In genomic region chrX:8893182-8893651, GRCm38 (mm10) we compare ENCODE assay signal across 8 mouse cellular contexts. TPM values are rescaled to one million over a fixed set of nuclear protein-coding genes. Genes with fewer than 3 reads are reported as not detected.
DNase-seq lines count a peak whose midpoint lies in the region; ATAC-seq and TF ChIP-seq lines count a peak whose summit lies in the region.

No protein-coding gene starts in this region.

- no peak for DNase-seq in layer of hippocampus, adult 2 months (ENCODE audit: low spot score in 2 of 2)
- DNase-seq in layer of hippocampus, adult 9-10 months (ENCODE audit: low spot score) = no peak
- peak; percentile 7 for DNase-seq in adipocyte (ENCODE audit: low spot score)
- peak; percentile 60 for DNase-seq in hindbrain, embryonic 10.5 days (ENCODE audit: low spot score)
- no peak for DNase-seq in limb, embryonic 14.5 days (ENCODE audit: low spot score)
- peak; percentile 48 for DNase-seq in retina, embryonic 14.5 days (ENCODE audit: low spot score)
- DNase-seq in natural killer cell, adult 2 months (ENCODE audit: low spot score in 2 of 2) = no peak

- peak overlapping the region; percentile 89 for H3K27ac ChIP-seq in layer of hippocampus, adult 2 months
- H3K27ac ChIP-seq in cortical plate, adult 2 months (ENCODE audit: insufficient read depth, low read length) = peak overlapping the region; percentile 71
- H3K27ac ChIP-seq in hindbrain, embryonic 10.5 days = peak overlapping the region; percentile 89
- H3K27ac ChIP-seq in limb, embryonic 14.5 days (replicated peaks; ENCODE audit: low read depth, low read length) = peak overlapping the region; percentile 75

- peak overlapping the region; percentile 83 for H3K9ac ChIP-seq in limb, embryonic 14.5 days (ENCODE audit: low read depth, low read length, severe bottlenecking)

- no peaks in the 10 kb centered on the region for H3K4me1 ChIP-seq in cortical plate, adult 2 months (ENCODE audit: control insufficient read depth, insufficient read depth, low read length)
- no peaks in the 10 kb centered on the region for H3K4me1 ChIP-seq in hindbrain, embryonic 10.5 days (replicated peaks)
- no peaks in the 10 kb centered on the region for H3K4me1 ChIP-seq in limb, embryonic 14.5 days (ENCODE audit: control insufficient read depth, insufficient read depth, low read length)

- H3K27me3 ChIP-seq in hindbrain, embryonic 10.5 days (ENCODE audit: insufficient read depth, poor library complexity, severe bottlenecking) = no peaks in the 10 kb centered on the region
- no peaks in the 10 kb centered on the region for H3K27me3 ChIP-seq in limb, embryonic 14.5 days (ENCODE audit: control insufficient read depth, insufficient read depth, low read length)

- H3K4me3 ChIP-seq in layer of hippocampus, adult 2 months = peak overlapping the region; percentile 63
- H3K4me3 ChIP-seq in cortical plate, adult 2 months (ENCODE audit: insufficient read depth, low read length) = peak overlapping the region; percentile 75
- H3K4me3 ChIP-seq in hindbrain, embryonic 10.5 days = peak overlapping the region; percentile 59
- peak overlapping the region; percentile 58 for H3K4me3 ChIP-seq in limb, embryonic 14.5 days (replicated peaks; ENCODE audit: low read length)

- no peak for TF ChIP-seq CTCF in layer of hippocampus, adult 2 months (conservative IDR thresholded peaks at IDR 0.05)
- TF ChIP-seq CTCF in cortical plate, adult 2 months (IDR thresholded peaks at IDR 0.05; ENCODE audit: extremely low read depth, insufficient read depth, low read length) = no peak

- ATAC-seq in limb, embryonic 14.5 days (ENCODE audit: low FRiP score, low read depth) = peak; percentile 77

- peak overlapping the region; percentile 56 for H3K4me2 ChIP-seq in limb, embryonic 14.5 days (replicated peaks; ENCODE audit: low read depth, low read length, severe bottlenecking)

- peaks cover 13% of the 10 kb centered on the region for H3K9me3 ChIP-seq in hindbrain, embryonic 10.5 days
- no peaks in the 10 kb centered on the region for H3K9me3 ChIP-seq in limb, embryonic 14.5 days (ENCODE audit: control insufficient read depth, low read length)

- 16% methylated on average over 35 of the region's 42 CpGs for WGBS in hindbrain, embryonic 10.5 days
- WGBS in limb, embryonic 14.5 days = 21% methylated on average over 12 of the region's 42 CpGs

- no peaks in the 10 kb centered on the region for H3K36me3 ChIP-seq in hindbrain, embryonic 10.5 days
- no peaks in the 10 kb centered on the region for H3K36me3 ChIP-seq in limb, embryonic 14.5 days (ENCODE audit: control insufficient read depth, insufficient read depth, low read length)

- no peak for TF ChIP-seq POLR2A in cortical plate, adult 2 months (IDR thresholded peaks at IDR 0.05; ENCODE audit: extremely low read depth, insufficient read depth, low read length)
- no peak for TF ChIP-seq POLR2A in limb, embryonic 14.5 days (IDR thresholded peaks at IDR 0.05; ENCODE audit: borderline replicate concordance, extremely low read depth, insufficient read depth, insufficient read length)

RNA-seq across cellular contexts. Expression of gene B630019K06Rik, which starts 1.0 kb away (rescaled TPM):
- total RNA-seq in layer of hippocampus, adult 2 months (2021) = 10 to 100 TPM; 28.7 to 34.1 TPM
- 22.3 and 24.0 TPM in 2 replicates for polyA plus RNA-seq in cortical plate, adult 2 months (2012; rRNA removed)
- 2.9 and 4.7 TPM in 2 replicates for polyA plus RNA-seq in hindbrain, embryonic 10.5 days (2016; fragmentation: Nextera tagmentation; extraction: Ambion mirVana)
- polyA plus RNA-seq in limb, embryonic 14.5 days (2012; rRNA removed) = 6.9 and 9.7 TPM in 2 replicates
- 5.6 and 7.4 TPM in 2 replicates for polyA plus RNA-seq in limb, embryonic 14.5 days (2014; fragmentation: Nextera tagmentation; extraction: Ambion mirVana)

RNA-seq across cellular contexts. Expression of gene Gm5751, which starts 19.2 kb away (rescaled TPM):
- not detected for total RNA-seq in layer of hippocampus, adult 2 months (2021)
- 0.46 and 0.55 TPM in 2 replicates for polyA plus RNA-seq in cortical plate, adult 2 months (2012; rRNA removed)
- not detected in 2 replicates for polyA plus RNA-seq in hindbrain, embryonic 10.5 days (2016; fragmentation: Nextera tagmentation; extraction: Ambion mirVana)
- not detected in 2 replicates for polyA plus RNA-seq in limb, embryonic 14.5 days (2012; rRNA removed)
- polyA plus RNA-seq in limb, embryonic 14.5 days (2014; fragmentation: Nextera tagmentation; extraction: Ambion mirVana) = not detected in 2 replicates

RNA-seq across cellular contexts. Expression of gene Gm6592, which starts 49.4 kb away (rescaled TPM):
- not detected for total RNA-seq in layer of hippocampus, adult 2 months (2021)
- not detected in 2 replicates for polyA plus RNA-seq in cortical plate, adult 2 months (2012; rRNA removed)
- not detected in 2 replicates for polyA plus RNA-seq in hindbrain, embryonic 10.5 days (2016; fragmentation: Nextera tagmentation; extraction: Ambion mirVana)
- polyA plus RNA-seq in limb, embryonic 14.5 days (2012; rRNA removed) = not detected in 2 replicates
- not detected in 2 replicates for polyA plus RNA-seq in limb, embryonic 14.5 days (2014; fragmentation: Nextera tagmentation; extraction: Ambion mirVana)

Comparison
In these comparisons a context has a peak if more than half of its experiments do, and no peak if none do; other contexts are left out.
1. DNase-seq: peak in adipocyte (single experiment), hindbrain, embryonic 10.5 days (single experiment) and retina, embryonic 14.5 days (single experiment); none in layer of hippocampus, adult 2 months (0 of 2), layer of hippocampus, adult 9-10 months (single experiment), limb, embryonic 14.5 days (single experiment) and natural killer cell, adult 2 months (0 of 2).
2. Peak in every context shown above with its lines, with median percentiles within 50 percentile points of each other: H3K27ac ChIP-seq and H3K4me3 ChIP-seq.